Mouse (Mus musculus) natural killer cell, adult 2 months (primary cell): ENCODE data around the gene 4933412E24Rik.

Experiments
- DNase-seq, 2 experiments: peaks; one replicate each; pipeline ENCODE4 v3.0.0; 2022; ENCODE audit warnings: low spot score in 2 of 2

4933412E24Rik gene

DNA sequence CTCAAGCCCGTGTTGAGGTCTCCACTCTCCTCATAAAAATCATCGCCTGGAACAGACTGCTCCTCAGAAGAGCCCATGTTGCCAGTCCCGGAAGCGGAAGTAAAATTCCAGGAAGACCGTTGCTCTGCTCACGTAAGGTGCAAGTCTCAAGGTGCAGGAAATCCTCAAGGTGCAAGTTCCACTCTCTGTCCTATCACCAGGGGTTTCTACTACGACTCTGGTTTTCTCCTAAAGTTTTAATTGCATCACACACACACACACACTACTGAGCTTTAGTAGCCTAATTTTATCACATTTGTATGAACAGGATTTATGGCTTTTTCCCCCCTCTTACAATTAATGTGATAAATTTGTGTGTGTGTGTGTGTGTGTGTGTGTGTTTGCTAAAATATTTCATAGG is at the start of gene 4933412E24Rik:
TSS of gene 4933412E24Rik (minus strand) at position 101 of the 400 bp plus-strand sequence.
- no peak for DNase-seq

DNA sequence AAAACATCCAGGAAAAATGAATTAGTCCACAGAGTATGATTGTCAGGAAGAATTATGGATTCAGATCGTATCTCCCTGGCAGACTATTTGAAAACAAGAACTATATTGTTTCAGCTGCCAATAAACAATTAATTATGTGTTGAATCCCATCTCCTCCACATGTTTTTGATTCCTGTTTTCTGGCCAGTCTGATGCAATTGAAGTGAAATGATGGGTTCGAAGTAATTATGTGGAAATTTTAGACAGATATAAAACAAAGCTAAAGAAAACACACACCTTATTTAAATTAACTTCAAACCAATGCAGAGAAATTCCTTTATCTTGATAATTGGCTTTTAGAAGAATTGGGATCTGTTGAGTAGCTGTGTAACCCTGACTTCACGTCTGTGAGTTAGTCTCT is 14.3 kb upstream of the 4933412E24Rik start:
- DNase-seq, result no peak

DNA sequence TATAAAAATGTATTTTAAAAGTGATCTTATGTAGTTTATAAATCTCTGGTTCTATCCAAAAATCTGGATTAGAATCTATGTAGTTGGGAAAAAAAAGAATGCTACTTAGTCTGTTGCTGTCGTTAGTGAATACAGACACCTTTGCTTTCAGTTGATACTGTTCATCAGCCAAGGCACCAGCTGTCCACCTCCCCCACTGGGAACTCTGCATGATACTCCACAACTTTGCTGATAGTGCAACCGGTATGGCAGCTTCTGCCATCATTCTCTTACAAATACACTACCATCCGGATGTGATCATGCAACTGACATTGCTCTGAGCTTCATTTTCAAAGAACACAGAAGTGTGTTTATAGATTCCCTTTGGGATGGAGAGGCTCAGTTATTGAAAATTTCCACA is 4.8 kb upstream of the 4933412E24Rik start:
- DNase-seq, result no peak

DNA sequence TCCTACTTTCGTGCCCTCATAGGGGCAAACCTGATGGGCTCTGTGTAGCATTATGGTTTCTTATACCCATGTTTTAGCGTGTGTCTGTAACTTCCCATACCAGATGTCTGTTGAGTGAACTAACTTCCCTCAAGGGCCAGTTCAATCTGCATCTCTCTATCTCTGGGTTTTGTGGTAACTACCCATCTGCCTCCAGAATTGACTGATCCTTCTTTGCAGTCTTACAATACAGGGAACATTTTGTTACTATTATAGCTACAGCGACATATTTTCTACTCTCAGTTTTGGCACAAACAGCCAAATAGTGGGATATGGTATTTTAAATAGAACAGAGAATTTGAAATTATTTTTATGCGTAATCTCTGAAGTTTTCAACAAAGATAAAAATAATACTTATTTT is 6.2 kb downstream of the 4933412E24Rik start:
- DNase-seq, result no peak

DNA sequence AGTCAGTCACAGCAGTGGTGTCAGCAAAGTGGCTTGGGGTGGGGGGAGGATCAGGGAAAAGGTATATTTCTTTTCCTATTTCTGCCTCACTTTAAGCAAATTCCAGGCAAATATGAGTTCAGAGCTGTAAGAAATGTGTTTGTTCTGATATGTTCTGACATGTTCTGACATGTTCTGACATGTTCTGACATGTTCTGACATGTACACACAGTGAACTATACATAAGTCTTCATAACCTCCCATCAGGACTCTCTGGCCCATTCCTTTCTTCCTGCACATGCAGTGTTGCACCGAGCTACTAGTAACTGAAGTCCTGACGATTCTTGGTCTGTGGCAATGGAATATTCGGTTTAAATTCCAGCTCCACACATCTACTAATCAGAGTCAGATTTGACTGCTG is 6.8 kb downstream of the 4933412E24Rik start:
- no peak for DNase-seq

DNA sequence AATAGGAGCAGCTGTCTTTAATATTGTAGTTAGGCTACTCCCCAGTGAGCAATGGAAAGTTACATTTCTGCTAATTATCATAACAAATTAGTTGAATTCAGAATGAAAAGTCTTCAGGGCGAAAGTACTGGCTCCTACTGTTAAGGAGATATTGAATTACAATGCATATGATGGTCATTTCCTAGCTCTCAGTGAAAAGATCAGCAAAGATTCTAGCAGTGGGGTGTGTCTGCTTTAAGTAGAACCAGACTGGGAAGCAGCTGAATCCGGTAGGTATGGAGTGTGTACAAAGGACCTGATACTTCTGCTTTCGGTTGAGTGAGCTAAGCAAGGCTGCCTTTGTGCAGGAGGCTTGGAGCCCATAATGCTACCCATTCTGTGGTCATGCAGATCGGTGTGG is 32.6 kb downstream of the 4933412E24Rik start:
- no peak for DNase-seq

DNA sequence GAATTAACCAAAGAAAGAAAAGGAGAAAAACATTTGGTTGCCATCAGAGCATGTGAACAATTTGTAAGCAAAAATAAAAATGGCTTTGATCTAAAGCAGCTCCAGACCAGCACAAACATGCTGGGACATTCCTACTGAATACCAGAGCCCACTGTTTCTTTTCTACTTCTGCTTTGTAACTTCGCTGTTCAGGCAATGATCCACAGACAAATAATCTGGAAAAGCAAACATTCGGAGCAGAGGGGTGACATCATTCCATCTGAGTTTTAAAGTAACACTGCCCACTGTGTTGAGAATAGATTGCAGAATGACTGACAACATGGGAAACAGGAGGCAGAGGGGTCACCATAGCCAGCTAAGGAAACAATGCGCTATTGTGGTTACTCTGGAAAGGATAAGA is 41.1 kb downstream of the 4933412E24Rik start:
- DNase-seq, result no peak

DNA sequence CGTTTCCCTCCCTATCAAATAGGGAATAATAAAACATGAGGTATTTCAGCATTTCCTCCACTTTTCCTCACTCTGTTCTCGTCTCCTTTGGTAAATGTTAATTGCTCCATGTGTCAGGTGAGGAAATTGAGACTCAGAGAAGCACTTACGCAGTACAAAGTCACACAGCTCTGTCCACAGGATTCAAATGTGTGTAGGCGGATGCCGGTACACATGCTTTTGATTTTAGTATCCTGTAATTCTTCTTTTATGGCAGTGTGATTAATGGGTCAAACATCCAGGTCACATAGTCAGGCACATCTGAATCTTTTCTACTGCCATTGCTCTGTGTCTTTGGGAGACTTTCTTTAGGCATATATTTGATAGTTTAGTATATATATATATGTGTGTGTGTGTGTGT is 41.8 kb downstream of the 4933412E24Rik start:
- DNase-seq, result no peak

DNA sequence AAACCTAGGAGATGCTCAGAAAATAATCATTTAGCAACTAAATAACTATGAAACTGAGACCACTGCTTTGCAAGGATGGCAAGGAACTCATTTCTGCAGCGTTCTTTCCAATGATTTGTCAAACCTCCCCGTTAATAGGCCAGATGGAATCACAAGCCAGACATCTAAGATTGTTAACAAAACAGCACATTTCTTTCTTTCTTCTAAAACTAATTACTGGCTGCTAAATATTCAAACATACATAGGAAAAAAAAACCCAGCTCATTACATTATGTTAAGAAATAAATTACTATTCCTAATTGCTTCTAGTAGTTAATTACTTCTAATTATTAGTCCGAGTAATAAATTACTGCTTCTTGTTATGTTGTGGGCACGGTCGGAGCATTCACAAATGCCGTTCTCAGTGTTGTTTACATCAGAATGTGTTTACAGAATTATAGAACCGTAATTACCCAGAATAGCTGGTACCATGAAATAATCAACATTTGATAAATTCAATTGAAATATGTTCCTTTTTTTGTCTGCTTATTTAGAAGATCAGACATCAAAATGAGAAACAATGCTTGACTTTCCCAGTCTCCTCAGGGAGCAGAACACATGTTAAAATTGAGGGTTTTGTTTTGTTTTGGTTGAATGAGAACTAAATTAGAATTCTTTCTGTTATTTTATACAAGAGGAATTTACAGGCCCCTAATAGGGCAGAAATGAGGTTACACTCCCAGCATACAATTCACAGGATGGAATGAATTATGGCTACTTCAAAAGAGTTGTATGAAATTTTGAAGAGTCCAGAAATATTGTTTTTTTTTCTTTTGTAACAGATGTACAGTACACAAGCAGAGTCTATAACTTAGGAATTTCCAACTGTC is 42.5 kb downstream of the 4933412E24Rik start:
- DNase-seq, result no peak
